Mouse (Mus musculus) cerebellum, adult 9-10 months (tissue): ENCODE results near the gene Apom.
A peak's percentile ranks its signal among the peaks of the same experiment; 100 is the strongest.

Experiments
- DNase-seq: peaks from one replicate; pipeline ENCODE4 v3.0.0; 2022

The Apom gene

GRCm38 (mm10) chr17:35158850-35159593, 27.2 kb upstream of the Apom start:
- DNase-seq = peak; percentile 13

- peak; percentile 26 for DNase-seq
Observed at GRCm38 (mm10) chr17:35157661-35158175, 25.9 kb upstream of the Apom start.

GRCm38 (mm10) chr17:35157254-35157653, 25.4 kb upstream of the Apom start:
- DNase-seq = no peak

- DNase-seq = no peak
Observed at GRCm38 (mm10) chr17:35156461-35157200, 24.8 kb upstream of the Apom start.

- no peak for DNase-seq
Observed at GRCm38 (mm10) chr17:35155451-35155850, 23.6 kb upstream of the Apom start.

- no peak for DNase-seq
Observed at GRCm38 (mm10) chr17:35154616-35155015, 22.8 kb upstream of the Apom start.

GRCm38 (mm10) chr17:35153931-35154330, 22.1 kb upstream of the Apom start:
- no peak for DNase-seq

- no peak for DNase-seq
Observed at GRCm38 (mm10) chr17:35153077-35153476, 21.2 kb upstream of the Apom start.

GRCm38 (mm10) chr17:35152121-35152520, 20.3 kb upstream of the Apom start:
- DNase-seq = no peak

- DNase-seq = no peak
Observed at GRCm38 (mm10) chr17:35147922-35148639, 16.2 kb upstream of the Apom start.

GRCm38 (mm10) chr17:35147348-35147747, 15.5 kb upstream of the Apom start:
- no peak for DNase-seq

GRCm38 (mm10) chr17:35146139-35146538, 14.3 kb upstream of the Apom start:
- no peak for DNase-seq

GRCm38 (mm10) chr17:35141971-35142370, 10.1 kb upstream of the Apom start:
- DNase-seq = no peak

- DNase-seq = no peak
Observed at GRCm38 (mm10) chr17:35140490-35140996, 8.7 kb upstream of the Apom start.

GRCm38 (mm10) chr17:35139269-35139668, 7.4 kb upstream of the Apom start:
- no peak for DNase-seq

GRCm38 (mm10) chr17:35135591-35136320, 3.9 kb upstream of the Apom start:
- DNase-seq = no peak

- peak; percentile 96 for DNase-seq
Observed at GRCm38 (mm10) chr17:35134801-35135590, 3.1 kb upstream of the Apom start, which contains the start of gene Bag6. Gene Bag6, plus strand, starts transcription at chr17:35135178.

- peak; percentile 59 for DNase-seq
Observed at GRCm38 (mm10) chr17:35133517-35133916, 1.7 kb upstream of the Apom start.

- no peak for DNase-seq
Observed at GRCm38 (mm10) chr17:35132174-35132560, 317 bp upstream of the Apom start.

GRCm38 (mm10) chr17:35131038-35131437, 812 bp downstream of the Apom start:
- DNase-seq = no peak

- no peak for DNase-seq
Observed at GRCm38 (mm10) chr17:35128996-35129395, 2.9 kb downstream of the Apom start.

- DNase-seq = no peak
Observed at GRCm38 (mm10) chr17:35127017-35127416, 4.8 kb downstream of the Apom start.
